15 mouse cellular contexts compared by ENCODE assay signal in genomic region chr7:95914406-95915080, GRCm38 (mm10).
DNase-seq lines count a peak whose midpoint lies in the region; ATAC-seq lines count a peak whose summit lies in the region.
"Had no signal": no experiment of that assay in that cellular context is flagged by ENCODE, and none has a peak within 500 bp of the region (broad histone marks: within the 10 kb centered on the region; RNA-seq: fewer than 3 reads in every experiment).

No protein-coding gene starts in this region.

- no peaks in the 10 kb centered on the region for H3K27me3 ChIP-seq in embryonic facial prominence, embryonic 14.5 days (replicated peaks; ENCODE audit: control insufficient read depth, insufficient read depth, low read length)
- H3K27me3 ChIP-seq: heart, embryonic 15.5 days; intestine, embryonic 15.5 days; limb, embryonic 12.5 days had no signal

- 43% methylated on average over 4 of the region's 4 CpGs for WGBS in embryonic facial prominence, embryonic 14.5 days

- intact Hi-C loops in left cerebral cortex, postnatal 4 days (cut with DNase I), result no loop called here
- intact Hi-C loops in left cerebral cortex, postnatal 36 days (cut with DNase I), result no loop called here

- peak; percentile 65 for ATAC-seq in embryonic facial prominence, embryonic 14.5 days (ENCODE audit: low read depth)
- ATAC-seq: activated CD4-positive, CD25-positive, alpha-beta regulatory T cell, adult 4 months; intestine, embryonic 15.5 days had no signal

- H3K4me3 ChIP-seq in embryonic facial prominence, embryonic 14.5 days (ENCODE audit: low read depth, low read length), result no peak overlapping the region
- H3K4me3 ChIP-seq: gastrocnemius, adult 2 months; heart, embryonic 15.5 days; intestine, embryonic 15.5 days; limb, embryonic 12.5 days had no signal

- DNase-seq in left cerebral cortex, adult 11 months (ENCODE audit: low spot score), result peak; percentile 18
- no peak for DNase-seq in left cerebral cortex, postnatal 4 days
- DNase-seq in Muller cell, postnatal 12 days (ENCODE audit: inconsistent ontology term), result peak; percentile 41
- DNase-seq in embryonic facial prominence, embryonic 14.5 days (ENCODE audit: low spot score), result peak; percentile 79
- DNase-seq in left cerebral cortex, postnatal 36 days (ENCODE audit: low spot score in 2 of 2), result peak; percentile 28 to 38
- DNase-seq in thymus, postnatal 14 days, result no peak
- DNase-seq in kidney, postnatal 36 days, result no peak
- DNase-seq: cerebellum, postnatal 36 days; gastrocnemius, adult 2 months had no signal

- peaks cover 7% of the 10 kb centered on the region; the same call in 1 of the 2 replicates for H3K4me1 ChIP-seq in embryonic facial prominence, embryonic 14.5 days (ENCODE audit: control insufficient read depth, insufficient read depth, low read length)
- H3K4me1 ChIP-seq: intestine, embryonic 15.5 days; limb, embryonic 12.5 days had no signal

- H3K9me3 ChIP-seq in embryonic facial prominence, embryonic 14.5 days (ENCODE audit: control insufficient read depth, low read length), result no peaks in the 10 kb centered on the region
- H3K9me3 ChIP-seq: heart, embryonic 15.5 days; intestine, embryonic 15.5 days; limb, embryonic 12.5 days had no signal

- H3K36me3 ChIP-seq in embryonic facial prominence, embryonic 14.5 days (ENCODE audit: control insufficient read depth, insufficient read depth, low read length), result no peaks in the 10 kb centered on the region
- H3K36me3 ChIP-seq: heart, embryonic 15.5 days; intestine, embryonic 15.5 days; limb, embryonic 12.5 days had no signal

- no peak overlapping the region for H3K9ac ChIP-seq in embryonic facial prominence, embryonic 14.5 days (ENCODE audit: low read depth, low read length)
- H3K9ac ChIP-seq: heart, embryonic 15.5 days; intestine, embryonic 15.5 days; limb, embryonic 12.5 days had no signal

- no peak overlapping the region for H3K27ac ChIP-seq in embryonic facial prominence, embryonic 14.5 days (replicated peaks; ENCODE audit: low read depth, low read length)
- H3K27ac ChIP-seq: gastrocnemius, adult 2 months; heart, embryonic 15.5 days; intestine, embryonic 15.5 days; limb, embryonic 12.5 days; macrophage; stomach, postnatal 0 days had no signal

- H3K4me2 ChIP-seq in embryonic facial prominence, embryonic 14.5 days (ENCODE audit: low read depth, low read length), result no peak overlapping the region
- H3K4me2 ChIP-seq: heart, embryonic 15.5 days; intestine, embryonic 15.5 days; limb, embryonic 12.5 days had no signal

Comparison
In these comparisons a context has a peak if more than half of its experiments do, and no peak if none do; other contexts are left out.
1. DNase-seq: peak in left cerebral cortex, adult 11 months (single experiment), Muller cell, postnatal 12 days (single experiment), embryonic facial prominence, embryonic 14.5 days (single experiment) and left cerebral cortex, postnatal 36 days (2 of 2); none in left cerebral cortex, postnatal 4 days (single experiment), thymus, postnatal 14 days (single experiment) and kidney, postnatal 36 days (0 of 2).